Mouse (Mus musculus): ENCODE data around the gene Bcdin3d.
"Not testable (repeated sequence)": the region's sequence is repeated elsewhere in the genome, so short reads cannot be mapped to it uniquely, and the experiment has no call there.

The Bcdin3d gene

GRCm38 (mm10) chr15:99472972-99473371 is 1.6 kb downstream of the Bcdin3d start:
- no peak for DNase-seq (ENCODE audit: low spot score in 2 of 2)

GRCm38 (mm10) chr15:99471677-99472063 is 2.9 kb downstream of the Bcdin3d start:
- DNase-seq (ENCODE audit: low spot score in 2 of 2) = no peak

GRCm38 (mm10) chr15:99470971-99471676 is 3.4 kb downstream of the Bcdin3d start:
- peak in 1 of 2 experiments; percentile 44 for DNase-seq (ENCODE audit: low spot score in 2 of 2)

- DNase-seq (ENCODE audit: low spot score in 2 of 2) = no peak
Observed at GRCm38 (mm10) chr15:99470224-99470761, 4.2 kb downstream of the Bcdin3d start.

GRCm38 (mm10) chr15:99469736-99470135 is 4.8 kb downstream of the Bcdin3d start:
- no peak for DNase-seq (ENCODE audit: low spot score in 2 of 2)

GRCm38 (mm10) chr15:99469067-99469466 is 5.5 kb downstream of the Bcdin3d start:
- DNase-seq (ENCODE audit: low spot score in 2 of 2) = peak; percentile 60 to 74

- DNase-seq (ENCODE audit: low spot score in 2 of 2) = no peak
Observed at GRCm38 (mm10) chr15:99463194-99463593, 11.3 kb downstream of the Bcdin3d start.

GRCm38 (mm10) chr15:99457606-99458401 is 16.7 kb downstream of the Bcdin3d start, which contains the start of gene Nckap5l:
Gene Nckap5l (minus strand): TSS chr15:99457748.
- peak; percentile 70 to 83 for DNase-seq (ENCODE audit: low spot score in 2 of 2)

GRCm38 (mm10) chr15:99456963-99457605 is 17.4 kb downstream of the Bcdin3d start:
- DNase-seq (ENCODE audit: low spot score in 2 of 2) = peak in 1 of 2 experiments; percentile 39

GRCm38 (mm10) chr15:99456338-99456962 is 18.1 kb downstream of the Bcdin3d start:
- DNase-seq (ENCODE audit: low spot score in 2 of 2) = no peak

- DNase-seq (ENCODE audit: low spot score in 2 of 2) = no peak
Observed at GRCm38 (mm10) chr15:99455415-99455814, 19.1 kb downstream of the Bcdin3d start.

GRCm38 (mm10) chr15:99454585-99455279 is 19.8 kb downstream of the Bcdin3d start:
- DNase-seq (ENCODE audit: low spot score in 2 of 2) = no peak

- DNase-seq (ENCODE audit: low spot score in 2 of 2) = no peak
Observed at GRCm38 (mm10) chr15:99453153-99453900, 21.2 kb downstream of the Bcdin3d start.

- DNase-seq (ENCODE audit: low spot score in 2 of 2) = no peak
Observed at GRCm38 (mm10) chr15:99449751-99450280, 24.7 kb downstream of the Bcdin3d start.

- DNase-seq (ENCODE audit: low spot score in 2 of 2) = no peak
Observed at GRCm38 (mm10) chr15:99449131-99449750, 25.3 kb downstream of the Bcdin3d start.

GRCm38 (mm10) chr15:99446136-99446535 is 28.4 kb downstream of the Bcdin3d start:
- DNase-seq (ENCODE audit: low spot score in 2 of 2) = not testable (repeated sequence)

- no peak for DNase-seq (ENCODE audit: low spot score in 2 of 2)
Observed at GRCm38 (mm10) chr15:99445567-99445966, 29.0 kb downstream of the Bcdin3d start.

- DNase-seq (ENCODE audit: low spot score in 2 of 2) = no peak
Observed at GRCm38 (mm10) chr15:99442358-99442757, 32.2 kb downstream of the Bcdin3d start.

- DNase-seq (ENCODE audit: low spot score in 2 of 2) = no peak
Observed at GRCm38 (mm10) chr15:99440816-99441457, 33.6 kb downstream of the Bcdin3d start.
